Mouse (Mus musculus) heart, postnatal 10 days (tissue): Measurements from ENCODE around the gene 4930558C23Rik. TPM values are rescaled to one million over a fixed set of nuclear protein-coding genes. Genes with fewer than 3 reads are reported as not detected.
"Not testable (repeated sequence)": the region's sequence is repeated elsewhere in the genome, so short reads cannot be mapped to it uniquely, and the experiment has no call there.

Experiments used
- DNase-seq, 2 experiments: peaks; one replicate each; pipeline ENCODE4 v3.0.0; 2021
- intact Hi-C: fragments of 180-260 bp; cut with DNase I; formaldehyde crosslinking; loops from one replicate; pipeline ENCODE4 v1.15.1; 2025
- total RNA-seq, 2 experiments: library from RNA; stranded (reverse); gene quantifications; 2 replicates each; pipeline ENCODE4 v1.2.3; 2021

Gene 4930558C23Rik
- not detected for total RNA-seq

- DNase-seq: no peak
- intact Hi-C loops: no loop called here
These were observed at the start of gene 4930558C23Rik for GRCm38 (mm10) chr3:95402741-95403140. TSS of gene 4930558C23Rik (minus strand) at chr3:95402841.

- no peak for DNase-seq
- intact Hi-C loops: loop anchor here (1.0 kb wide), 1 partner anchor 102 kb away; no protein-coding TSS in a partner anchor
These were observed 48.3 kb upstream of the 4930558C23Rik start for GRCm38 (mm10) chr3:95450915-95451314.

- peak; percentile 56 to 75 for DNase-seq
- intact Hi-C loops: loop anchor here (1.0 kb wide), 1 partner anchor 101 kb away; no protein-coding TSS in a partner anchor
These were observed 47.8 kb upstream of the 4930558C23Rik start for GRCm38 (mm10) chr3:95450408-95450807.

GRCm38 (mm10) chr3:95445311-95445710 lies 42.7 kb upstream of the 4930558C23Rik start:
- intact Hi-C loops: no loop called here
- no peak for DNase-seq

GRCm38 (mm10) chr3:95442406-95443117 lies 39.9 kb upstream of the 4930558C23Rik start:
- no peak for DNase-seq
- intact Hi-C loops: no loop called here

GRCm38 (mm10) chr3:95439670-95440069 lies 37.0 kb upstream of the 4930558C23Rik start:
- intact Hi-C loops: no loop called here
- no peak for DNase-seq

- intact Hi-C loops, DNase-seq: not testable (repeated sequence)
These were observed 36.0 kb upstream of the 4930558C23Rik start for GRCm38 (mm10) chr3:95438636-95439035.

GRCm38 (mm10) chr3:95435561-95435960 lies 32.9 kb upstream of the 4930558C23Rik start:
- no peak for DNase-seq
- intact Hi-C loops: no loop called here

GRCm38 (mm10) chr3:95434983-95435370 lies 32.3 kb upstream of the 4930558C23Rik start:
- peak; percentile 21 to 24 for DNase-seq
- intact Hi-C loops: loop anchor here (5.0 kb wide), 1 partner anchor 78 kb away; the partner anchor contains the start of gene Setdb1

- intact Hi-C loops: loop anchor here (5.0 kb wide), 1 partner anchor 77 kb away; the partner anchor contains the start of gene Setdb1
- peak; percentile 94 to 96 for DNase-seq
These were observed 31.7 kb upstream of the 4930558C23Rik start, which contains the start of gene Arnt for GRCm38 (mm10) chr3:95434136-95434982. TSS of gene Arnt (plus strand) at chr3:95434388.

GRCm38 (mm10) chr3:95433301-95433915 lies 30.8 kb upstream of the 4930558C23Rik start:
- intact Hi-C loops: loop anchor here (5.0 kb wide), 1 partner anchor 76 kb away; the partner anchor contains the start of gene Setdb1

GRCm38 (mm10) chr3:95428423-95428822 lies 25.8 kb upstream of the 4930558C23Rik start:
- intact Hi-C loops, DNase-seq: not testable (repeated sequence)

More at GRCm38 (mm10) chr3:95433301-95433915, 30.8 kb upstream of the 4930558C23Rik start:
- DNase-seq: no peak

- intact Hi-C loops: not testable (repeated sequence)
- DNase-seq: peak; percentile 19 to 24
These were observed 25.2 kb upstream of the 4930558C23Rik start for GRCm38 (mm10) chr3:95427891-95428238.

- intact Hi-C loops: not testable (repeated sequence)
These were observed 24.7 kb upstream of the 4930558C23Rik start for GRCm38 (mm10) chr3:95427117-95427890.

GRCm38 (mm10) chr3:95426476-95426875 lies 23.8 kb upstream of the 4930558C23Rik start:
- intact Hi-C loops, DNase-seq: not testable (repeated sequence)

More at GRCm38 (mm10) chr3:95427117-95427890, 24.7 kb upstream of the 4930558C23Rik start:
- not testable (repeated sequence) for DNase-seq

- intact Hi-C loops: no loop called here
- no peak for DNase-seq
These were observed 15.2 kb upstream of the 4930558C23Rik start for GRCm38 (mm10) chr3:95417866-95418265.

GRCm38 (mm10) chr3:95412268-95412667 lies 9.6 kb upstream of the 4930558C23Rik start:
- intact Hi-C loops: no loop called here

GRCm38 (mm10) chr3:95408852-95409251 lies 6.2 kb upstream of the 4930558C23Rik start:
- DNase-seq: no peak
- intact Hi-C loops: no loop called here

More at GRCm38 (mm10) chr3:95412268-95412667, 9.6 kb upstream of the 4930558C23Rik start:
- no peak for DNase-seq

- intact Hi-C loops: no loop called here
- DNase-seq: no peak
These were observed 5.1 kb upstream of the 4930558C23Rik start for GRCm38 (mm10) chr3:95407728-95408127.

- peak; percentile 33 to 37 for DNase-seq
- intact Hi-C loops: loop anchor here (2.0 to 5.0 kb wide), 2 partner anchors 47 to 84 kb away; no protein-coding TSS in a partner anchor
These were observed 8.3 kb downstream of the 4930558C23Rik start for GRCm38 (mm10) chr3:95394385-95394784.
